Mouse (Mus musculus) fibroblast of lung, adult 2 months (primary cell): ENCODE measurements around the gene Slc17a7.

ENCODE experiments used
- DNase-seq: peaks from one replicate; pipeline ENCODE4 v3.0.0-alpha.2; 2011; ENCODE audit warnings: low read depth

The Slc17a7 gene

DNA sequence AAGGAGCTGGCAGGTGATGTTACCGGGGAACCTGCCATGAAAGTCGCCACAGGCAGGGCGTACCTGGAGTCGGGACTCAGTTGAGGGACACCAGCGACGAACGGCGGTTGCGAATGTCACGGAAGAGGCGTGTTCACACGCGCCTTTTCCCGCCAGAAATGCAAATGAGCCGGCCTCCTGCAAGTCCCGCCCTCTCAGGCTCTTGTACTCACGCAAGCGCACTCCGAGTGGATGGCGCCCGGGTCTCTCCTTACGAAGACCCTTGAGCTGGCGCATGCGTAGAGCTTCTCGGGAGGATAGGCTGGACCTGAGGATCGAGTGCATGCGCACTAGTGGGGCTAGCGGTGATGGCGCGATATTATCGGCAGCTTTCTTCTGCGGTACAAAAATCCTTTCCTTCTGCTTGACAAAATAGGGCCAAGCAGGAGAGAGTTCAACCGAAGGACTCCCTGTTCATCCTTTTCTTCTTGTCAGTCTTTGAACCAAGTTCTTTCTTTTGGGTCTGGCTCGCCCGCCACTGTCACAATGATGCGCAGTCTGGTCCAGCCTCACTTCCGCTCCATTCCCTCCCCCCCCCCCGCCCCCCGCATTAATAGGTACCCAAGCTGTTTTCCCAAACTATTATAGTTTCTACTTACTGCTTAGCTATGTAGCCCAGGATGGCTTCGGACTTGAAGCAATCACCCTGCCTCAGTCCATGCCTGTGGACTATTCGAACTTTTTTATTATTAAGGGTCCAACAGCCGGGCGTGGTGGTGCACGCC is 40.8 kb downstream of the Slc17a7 start, which contains the start of gene Ccdc155:
TSS of gene Ccdc155 (minus strand) at position 513 of the 764 bp plus-strand sequence.
- DNase-seq, result peak; percentile 46

DNA sequence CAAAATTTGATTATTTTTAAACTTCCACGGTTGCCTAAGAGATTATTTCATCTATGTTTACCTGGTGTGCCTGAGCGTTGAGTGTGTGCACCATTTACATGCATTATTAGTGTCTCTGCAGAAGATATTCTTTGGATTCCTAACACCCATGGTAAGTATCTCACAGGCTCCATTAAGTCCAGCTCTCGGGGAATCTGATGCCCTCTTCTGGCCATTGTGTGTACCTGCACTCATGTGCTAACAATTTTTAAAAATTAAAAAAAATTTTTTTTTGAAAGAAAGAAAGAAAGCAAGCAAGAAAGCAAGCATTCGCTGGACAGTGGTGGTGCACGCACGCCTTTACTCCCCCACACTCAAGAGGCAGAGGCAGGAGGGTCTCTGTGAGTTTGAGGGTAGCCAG is 44.5 kb downstream of the Slc17a7 start:
- DNase-seq, result no peak

DNA sequence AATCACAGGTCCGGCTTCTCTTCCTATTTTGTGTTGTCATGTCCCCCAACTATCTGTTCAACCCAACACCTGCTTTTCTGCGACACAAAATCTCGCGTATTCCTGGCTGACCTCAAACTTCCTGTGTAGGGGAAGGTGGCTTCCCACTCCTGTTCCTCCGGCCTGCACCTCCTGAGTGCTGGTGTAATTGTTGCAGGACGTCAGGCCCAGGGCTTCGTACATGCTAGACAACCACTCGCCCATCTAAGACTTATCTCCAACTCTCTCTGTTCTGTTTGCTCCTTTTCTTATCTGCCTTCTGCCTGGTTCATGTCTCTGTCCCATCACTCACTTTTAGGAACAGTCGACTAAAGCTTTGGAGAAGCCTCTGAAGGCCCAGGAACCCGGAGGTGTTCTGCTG is 47.3 kb downstream of the Slc17a7 start:
- no peak for DNase-seq

DNA sequence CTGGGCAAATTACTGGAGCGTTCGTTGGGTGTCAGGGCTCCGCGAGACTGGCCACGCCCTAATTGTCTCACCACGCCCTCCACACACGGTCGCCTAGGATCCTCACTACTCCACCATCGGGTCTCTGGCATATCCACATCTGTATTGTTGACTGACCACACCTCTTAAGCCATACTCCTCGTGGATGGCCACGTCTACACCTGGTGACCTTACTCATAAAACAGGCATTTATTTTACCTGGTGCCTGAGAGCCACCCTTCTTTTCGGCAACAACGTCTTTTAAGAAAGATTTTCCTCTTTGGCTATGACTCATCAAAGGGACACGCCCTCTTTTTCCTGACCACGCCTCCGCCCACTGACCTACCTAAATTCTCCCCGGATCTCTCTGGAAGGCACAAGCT is 48.1 kb downstream of the Slc17a7 start, which contains the start of gene Dkkl1:
TSS of gene Dkkl1 (minus strand) at position 297 of the 401 bp plus-strand sequence.
- no peak for DNase-seq

DNA sequence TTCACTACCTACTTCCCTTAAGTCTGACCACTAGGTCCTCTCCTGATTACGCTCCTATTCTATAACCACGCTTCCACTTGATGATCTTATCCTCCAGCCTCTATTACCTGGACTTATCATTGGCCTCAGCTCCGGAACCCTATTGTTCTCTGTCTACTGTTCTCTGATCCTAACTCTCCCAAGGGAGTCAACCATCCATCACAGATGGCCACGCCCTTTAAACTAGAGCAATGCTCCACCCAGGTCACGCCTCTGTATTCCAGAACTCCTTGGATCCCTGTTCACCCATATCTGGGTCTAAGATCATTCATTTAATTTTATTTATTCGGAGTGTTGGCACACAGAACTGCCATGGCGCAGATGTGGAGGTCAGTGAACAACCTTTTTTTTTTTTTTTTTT is 48.6 kb downstream of the Slc17a7 start:
- no peak for DNase-seq

DNA sequence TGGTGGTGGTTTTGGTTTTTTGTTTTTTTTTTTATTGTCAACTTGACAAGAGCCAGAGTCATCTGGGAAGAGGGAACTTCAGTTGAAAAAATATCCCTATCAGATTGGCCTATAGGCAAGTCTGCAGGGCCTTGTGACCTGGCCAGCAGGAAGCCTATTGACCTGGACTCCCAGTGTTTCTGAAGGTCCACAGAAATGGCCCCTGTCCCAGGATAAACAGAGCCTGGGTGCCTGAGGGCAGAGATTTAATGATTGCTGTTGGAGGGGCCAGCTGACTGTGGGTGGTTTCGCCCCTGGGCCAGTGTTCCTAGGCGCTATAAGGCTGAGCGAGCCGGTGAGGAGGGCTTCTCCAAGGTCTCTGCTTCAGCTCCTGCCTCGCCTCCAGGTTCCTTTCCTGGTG is 50.0 kb downstream of the Slc17a7 start:
- no peak for DNase-seq

DNA sequence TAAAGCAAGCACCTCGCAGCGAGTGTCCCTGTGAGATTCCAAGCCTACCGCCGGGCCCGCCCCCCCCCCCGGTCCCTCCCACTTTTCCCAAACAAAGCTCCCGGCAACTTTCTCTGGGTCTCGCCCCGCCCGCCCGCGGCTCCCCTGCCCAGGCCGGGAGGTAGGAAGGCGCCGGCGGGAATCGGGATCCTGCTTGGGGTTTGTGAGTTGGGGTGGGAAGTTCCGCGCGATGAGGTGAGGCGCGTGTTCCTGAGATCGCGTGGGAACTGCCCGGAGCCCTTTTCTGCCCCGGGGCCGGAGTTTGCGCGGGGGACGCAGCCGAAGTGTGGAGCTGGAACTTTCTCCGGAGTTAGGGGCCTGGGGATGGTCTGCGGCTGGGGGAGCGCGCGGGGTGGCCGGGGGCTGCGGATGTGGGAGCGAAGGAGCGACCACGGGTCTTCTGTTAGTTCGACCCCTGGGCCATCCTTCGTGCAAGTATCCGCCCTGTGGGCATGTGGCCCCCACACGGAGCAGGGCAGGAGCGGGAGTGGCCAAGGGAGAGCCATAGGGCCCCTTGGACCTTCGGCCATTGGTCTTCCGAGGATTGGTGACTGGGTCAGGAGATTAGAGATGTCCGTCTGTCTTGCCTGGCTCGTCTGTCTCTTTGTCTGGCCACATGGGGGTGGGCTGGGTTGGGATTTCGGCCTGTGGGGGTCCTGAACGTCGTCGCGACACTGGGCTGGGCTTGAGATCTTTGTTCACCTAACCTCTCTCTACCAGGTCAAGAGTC is 52.1 kb downstream of the Slc17a7 start, which contains the start of gene Tead2:
TSS of gene Tead2 (plus strand) at position 81 of the 769 bp plus-strand sequence.
- no peak for DNase-seq

DNA sequence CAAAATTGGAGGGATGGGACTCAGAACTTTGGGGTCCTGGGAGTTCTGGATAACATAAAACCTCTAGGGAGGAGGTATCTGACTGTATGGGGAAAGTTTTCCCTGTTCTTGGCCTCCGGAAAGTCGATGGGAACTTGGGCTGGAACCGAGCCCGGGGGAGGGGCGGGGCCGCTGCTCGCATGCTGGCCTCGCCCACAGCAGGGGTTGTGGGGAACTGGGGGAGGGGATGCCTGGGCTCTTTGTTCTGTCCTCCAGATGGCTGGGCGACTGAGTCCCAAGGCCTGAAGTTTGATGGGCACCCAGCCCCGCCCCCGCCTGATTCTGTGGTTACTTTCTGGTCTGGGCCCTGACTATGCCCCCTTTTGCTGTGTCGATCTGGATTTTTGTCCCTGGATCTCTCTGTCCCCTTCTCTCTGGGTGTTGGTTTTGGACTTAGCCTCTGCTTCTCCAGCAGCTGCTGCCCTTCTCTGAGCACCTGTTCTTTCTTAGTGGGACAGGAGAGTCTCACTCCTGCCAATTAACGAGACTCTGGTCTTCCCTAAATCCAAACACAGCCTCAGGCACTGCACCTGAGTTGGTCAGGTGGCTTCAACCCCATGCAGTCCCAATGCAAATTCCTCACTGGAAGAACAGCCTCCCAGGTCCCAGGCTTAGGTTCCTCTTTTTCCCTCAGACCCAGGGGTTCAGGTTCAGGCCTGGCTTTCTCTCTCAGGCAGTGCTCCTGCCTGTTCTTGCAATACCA is 52.9 kb downstream of the Slc17a7 start:
- peak; percentile 24 for DNase-seq

DNA sequence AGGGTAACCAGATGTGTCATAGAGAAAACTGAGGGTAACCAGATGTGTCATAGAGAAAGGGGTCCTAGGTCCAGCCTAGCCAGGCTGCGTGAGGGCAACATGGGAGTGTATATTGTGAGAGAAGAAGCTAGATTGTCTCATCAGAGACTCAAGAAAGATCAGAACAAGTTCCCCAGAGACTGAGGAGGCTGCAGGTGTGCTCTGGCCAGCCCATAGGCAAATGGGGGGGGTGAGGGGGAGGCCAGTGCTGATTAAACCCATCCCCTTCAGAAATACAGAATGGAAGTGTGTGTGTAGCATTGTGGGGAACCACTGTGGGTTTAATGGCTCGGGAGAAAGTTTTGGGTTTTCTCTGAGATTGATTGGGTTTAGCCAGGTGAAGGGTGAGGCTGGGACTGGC is 57.9 kb downstream of the Slc17a7 start:
- no peak for DNase-seq

DNA sequence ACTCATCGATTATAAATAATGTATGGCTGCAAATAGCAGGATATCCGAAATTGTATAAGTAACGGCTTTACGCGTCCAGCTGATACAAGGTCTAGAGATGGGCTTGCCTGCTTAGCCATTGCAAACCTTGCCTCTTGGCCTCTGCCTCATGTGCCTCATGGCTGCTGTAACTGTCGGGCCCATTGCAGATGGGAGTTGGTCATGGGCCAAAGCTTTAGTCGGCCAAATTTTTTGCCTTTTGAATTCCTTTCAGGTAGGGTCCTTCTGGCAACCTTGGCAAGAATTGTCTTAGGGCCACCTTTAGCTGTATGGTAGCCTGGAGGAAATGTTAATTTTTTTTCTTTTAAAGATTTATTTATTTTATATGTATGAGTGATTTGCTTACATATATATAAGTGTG is 61.1 kb downstream of the Slc17a7 start:
- DNase-seq, result no peak
